Mouse (Mus musculus): ENCODE data around the gene Sec16b.

GRCm38 (mm10) chr1:157549721-157550120 lies 43.2 kb downstream of the Sec16b start:
- TF ChIP-seq POLR2A (IDR thresholded peaks at IDR 0.05; ENCODE audit: borderline replicate concordance, control insufficient read depth, low read depth, low read length) (no peak), CTCF (IDR thresholded peaks at IDR 0.05; ENCODE audit: control insufficient read depth, insufficient read depth, low read length) (no peak)
